Mouse (Mus musculus): Measurements from ENCODE around the gene Lmo4. TPM values are rescaled to one million over a fixed set of nuclear protein-coding genes. Genes with fewer than 3 reads are reported as not detected.

The Lmo4 gene
- total and polyA plus RNA-seq, 3 experiments, result 46.3 to 64.0 (median 57.6) TPM

- Histone ChIP-seq H3K79me2 (replicated peaks; ENCODE audit: control insufficient read depth, extremely low read depth, insufficient read depth, poor library complexity, severe bottlenecking) (no peaks in the 10 kb centered on the region), H3K4me1 (ENCODE audit: control insufficient read depth in 1 of 2, insufficient read depth in 2 of 2) (peaks cover 19 to 36% of the 10 kb centered on the region in 2 experiments), H3K9me3 (replicated peaks; ENCODE audit: low read length) (no peaks in the 10 kb centered on the region), H3K27ac (ENCODE audit: insufficient read depth, low read depth) (no peak overlapping the region), H3K27me3 (replicated peaks) (no peaks in the 10 kb centered on the region), H3K4me3 (replicated peaks in 1 of 3; ENCODE audit: low read depth in 2 of 3, low read length in 2 of 3, poor library complexity in 1 of 3) (no peak overlapping the region), H3K9ac (ENCODE audit: insufficient read depth, low read depth) (no peak overlapping the region), H3K36me3 (replicated peaks in 1 of 2; ENCODE audit: control insufficient read depth in 1 of 2, insufficient read depth in 1 of 2, low read length in 1 of 2) (no peaks in the 10 kb centered on the region), H3K4me2 (ENCODE audit: insufficient read depth, low read depth, poor library complexity, severe bottlenecking) (peak overlapping the region; percentile 33)
- dilution Hi-C loops (cut with MboI; ENCODE audit: extremely low pct_ligation_motif_present, extremely low pct_unique_long_range_greater_than_20kb, low sequenced_read_pairs) (no loop called here), in situ Hi-C loops (cut with MboI; ENCODE audit: low pct_ligation_motif_present, low pct_unique_long_range_greater_than_20kb, low sequenced_read_pairs) (no loop called here)
- peak; percentile 58 for DNase-seq (ENCODE audit: extremely low read depth)
- TF ChIP-seq PAX5 (IDR thresholded peaks at IDR 0.05; ENCODE audit: low read length) (no peak), BHLHE40 (IDR thresholded peaks at IDR 0.05; ENCODE audit: low read depth, low read length) (peak; percentile 54; the same call in 1 of the 2 replicates), CHD2 (IDR thresholded peaks at IDR 0.05; ENCODE audit: low read length) (peak; percentile 82), CHD1 (IDR thresholded peaks at IDR 0.05; ENCODE audit: low read depth, low read length) (peak; percentile 97; the same call in 1 of the 2 replicates), ZMIZ1 (IDR thresholded peaks at IDR 0.05; ENCODE audit: low read depth, low read length) (no peak), MAX (IDR thresholded peaks at IDR 0.05; ENCODE audit: low read length) (peak; percentile 39; the same call in 1 of the 2 replicates), RAD21 (IDR thresholded peaks at IDR 0.05; ENCODE audit: low read depth, low read length) (peak; percentile 5), ELF1 (IDR thresholded peaks at IDR 0.05; ENCODE audit: low read depth, low read length) (peak; percentile 47; the same call in 1 of the 2 replicates), MAFK (IDR thresholded peaks at IDR 0.05; ENCODE audit: insufficient replicate concordance, low read length) (0 out of 2 replicates have a peak, but pooled peaks have one; percentile 49), JUN (IDR thresholded peaks at IDR 0.05; ENCODE audit: insufficient read depth, low read depth, low read length) (peak; percentile 79), EP300 (IDR thresholded peaks at IDR 0.05; ENCODE audit: low read length) (peak; percentile 98), USF2 (conservative IDR thresholded peaks at IDR 0.05; ENCODE audit: low read depth, low read length) (no peak), MYC (IDR thresholded peaks at IDR 0.05; ENCODE audit: low read depth, low read length) (peak; percentile 75; the same call in 1 of the 2 replicates), KAT2A (IDR thresholded peaks at IDR 0.05; ENCODE audit: insufficient replicate concordance, low read length) (0 out of 2 replicates have a peak, but pooled peaks have one; percentile 36), IRF4 (IDR thresholded peaks at IDR 0.05; ENCODE audit: low read depth, low read length) (peak; percentile 96), SMC3 (IDR thresholded peaks at IDR 0.05; ENCODE audit: low read depth, low read length) (peak; percentile 21; the same call in 1 of the 2 replicates), CTCF (conservative IDR thresholded peaks at IDR 0.05 in 1 of 2, IDR thresholded peaks at IDR 0.05 in 1 of 2; ENCODE audit: low read depth in 2 of 2, low read length in 2 of 2) (no peak), ZC3H11A (IDR thresholded peaks at IDR 0.05; ENCODE audit: low read depth, low read length) (peak; percentile 35; the same call in 1 of the 2 replicates), ZKSCAN1 (IDR thresholded peaks at IDR 0.05; ENCODE audit: borderline replicate concordance, low read depth, low read length) (no peak), SIN3A (IDR thresholded peaks at IDR 0.05; ENCODE audit: low read length) (peak; percentile 51; the same call in 1 of the 2 replicates), POLR2A (IDR thresholded peaks at IDR 0.05; ENCODE audit: low read depth, low read length) (no peak), RCOR1 (conservative IDR thresholded peaks at IDR 0.05; ENCODE audit: low read depth, low read length) (peak; percentile 93), JUND (conservative IDR thresholded peaks at IDR 0.05; ENCODE audit: low read depth, low read length) (peak; percentile 82), MAZ (IDR thresholded peaks at IDR 0.05; ENCODE audit: low read depth, low read length) (peak; percentile 80; the same call in 1 of the 2 replicates), NRF1 (IDR thresholded peaks at IDR 0.05; ENCODE audit: low read depth, low read length) (peak; percentile 52; the same call in 1 of the 2 replicates), MEF2A (IDR thresholded peaks at IDR 0.05; ENCODE audit: borderline replicate concordance, low read depth, low read length) (peak; percentile 81; the same call in 1 of the 2 replicates), UBTF (IDR thresholded peaks at IDR 0.05; ENCODE audit: low read depth, low read length) (no peak), NELFE (IDR thresholded peaks at IDR 0.05; ENCODE audit: low read depth, low read length) (no peak), E2F4 (IDR thresholded peaks at IDR 0.05; ENCODE audit: insufficient replicate concordance, low read depth, low read length) (0 out of 2 replicates have a peak, but pooled peaks have one; percentile 50), ETS1 (conservative IDR thresholded peaks at IDR 0.05; ENCODE audit: low read depth, low read length) (peak; percentile 69; the same call in 1 of the 2 replicates), TCF12 (IDR thresholded peaks at IDR 0.05; ENCODE audit: low read depth, low read length) (peak; percentile 74; the same call in 1 of the 2 replicates), POLR2AphosphoS2 (IDR thresholded peaks at IDR 0.05; ENCODE audit: low read depth, low read length) (no peak), GABPA (IDR thresholded peaks at IDR 0.05; ENCODE audit: insufficient replicate concordance, low read depth, low read length) (no peak), MXI1 (IDR thresholded peaks at IDR 0.05; ENCODE audit: low read depth, low read length) (no peak), USF1 (IDR thresholded peaks at IDR 0.05; ENCODE audit: low read depth, low read length) (no peak), TBP (conservative IDR thresholded peaks at IDR 0.05; ENCODE audit: low read depth, low read length) (0 out of 2 replicates have a peak, but pooled peaks have one; percentile 40), HCFC1 (IDR thresholded peaks at IDR 0.05; ENCODE audit: low read depth, low read length) (peak; percentile 36; the same call in 1 of the 2 replicates), ZNF384 (IDR thresholded peaks at IDR 0.05; ENCODE audit: low read depth, low read length) (no peak)
Observed at GRCm38 (mm10) chr3:144151001-144151400, 54.0 kb downstream of the Lmo4 start.

Data from CH12.LX (cell line).